Mouse (Mus musculus) left cerebral cortex, postnatal 4 days (tissue): ENCODE data around the gene Myo1f. TPM values are rescaled to one million over a fixed set of nuclear protein-coding genes. Genes with fewer than 3 reads are reported as not detected.

ENCODE experiments used
- DNase-seq: peaks from one replicate; pipeline ENCODE4 v3.0.0-alpha.2; 2022
- intact Hi-C: fragments of 180-260 bp; cut with DNase I; formaldehyde crosslinking; loops from one replicate; pipeline ENCODE4 v1.15.1; 2025
- total RNA-seq, 2 experiments: library from RNA; stranded (reverse); gene quantifications; 2 replicates each; pipeline ENCODE4 v1.2.3; 2021

The Myo1f gene
- total RNA-seq, 2 experiments from 2014 or later, result 0.92 to 1.3 TPM

DNA sequence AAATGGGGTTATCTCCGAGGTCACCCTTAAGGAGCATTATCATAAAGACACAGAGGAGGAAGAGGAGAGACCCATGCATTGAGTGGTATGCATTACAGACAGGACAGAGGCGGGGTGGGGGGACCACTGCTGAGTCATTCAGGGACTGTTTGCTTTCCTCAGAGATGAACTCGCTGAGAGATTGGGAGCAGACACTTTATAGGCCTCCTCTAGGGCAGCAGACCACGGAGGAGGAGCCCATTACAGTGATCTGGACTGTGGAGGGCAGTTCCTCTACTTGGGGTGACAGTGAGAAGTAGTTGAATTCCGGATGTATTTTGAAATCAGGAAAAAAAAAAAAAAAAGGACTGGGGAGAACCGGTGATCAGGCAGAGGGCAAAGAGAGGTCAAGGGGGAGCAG, 84.2 kb downstream of the Myo1f start:
- intact Hi-C loops, result no loop called here

GRCm38 (mm10) chr17:33644068-33644467, 88.6 kb downstream of the Myo1f start:
- intact Hi-C loops, result no loop called here
- DNase-seq, result no peak

More for the DNA sequence above, 84.2 kb downstream of the Myo1f start:
- DNase-seq, result no peak

GRCm38 (mm10) chr17:33645073-33645472, 89.6 kb downstream of the Myo1f start:
- no peak for DNase-seq
- intact Hi-C loops, result no loop called here

- DNase-seq, result no peak
- intact Hi-C loops, result no loop called here
Measured at GRCm38 (mm10) chr17:33649781-33650475, 94.4 kb downstream of the Myo1f start.

Other genes with a start within 250 kb of the Myo1f start
- gene Zfp81, start 196.8 kb upstream of the Myo1f start, total RNA-seq, result 10 to 100 TPM; 35.2 to 41.8 TPM
- gene Zfp101, start 161.1 kb upstream of the Myo1f start, total RNA-seq, result 10 to 100 TPM; 13.7 to 14.9 TPM
- gene Actl9, start 122.8 kb upstream of the Myo1f start, total RNA-seq, result not detected
- 10 to 100 TPM; 63.9 to 64.7 TPM for gene Adamts10, start 31.5 kb upstream of the Myo1f start, total RNA-seq
- gene Zfp414, start 73.4 kb downstream of the Myo1f start, total RNA-seq, result 10 to 100 TPM; 58.8 to 60.6 TPM
- under 1 TPM in 1 of 2 experiments, not detected in 1; 0.24 TPM for gene Pram1, start 82.3 kb downstream of the Myo1f start, total RNA-seq
- gene Hnrnpm, start 131.2 kb downstream of the Myo1f start, total RNA-seq, result 100 to 1,000 TPM; 178 to 195 TPM
- gene March2, start 163.0 kb downstream of the Myo1f start, total RNA-seq, result 10 to 100 TPM; 66.9 to 73.5 TPM
- gene Rab11b, start 204.8 kb downstream of the Myo1f start, total RNA-seq, result 100 to 1,000 TPM; 361 to 382 TPM
- gene Angptl4, start 226.1 kb downstream of the Myo1f start, total RNA-seq, result 10 to 100 TPM in 1 of 2 experiments, 1 to 10 TPM in 1; 9.7 to 10.8 TPM